Comparison of ENCODE assay signal across 16 mouse cellular contexts in genomic region chr3:134895831-134896230, GRCm38 (mm10).
"Had no signal": no experiment of that assay in that cellular context is flagged by ENCODE, and none has a peak within 500 bp of the region (broad histone marks: within the 10 kb centered on the region; RNA-seq: fewer than 3 reads in every experiment).

No protein-coding gene starts in this region.

- H3K27ac ChIP-seq: neural tube, embryonic 13.5 days; neural tube, embryonic 15.5 days; stomach, embryonic 15.5 days; stomach, postnatal 0 days had no signal

- H3K4me1 ChIP-seq: neural tube, embryonic 13.5 days; neural tube, embryonic 15.5 days; stomach, embryonic 15.5 days had no signal

- H3K9ac ChIP-seq: neural tube, embryonic 13.5 days; neural tube, embryonic 15.5 days; stomach, embryonic 15.5 days had no signal

- H3K4me2 ChIP-seq: neural tube, embryonic 13.5 days; neural tube, embryonic 15.5 days; stomach, embryonic 15.5 days had no signal

- H3K4me3 ChIP-seq: neural tube, embryonic 13.5 days; neural tube, embryonic 15.5 days; stomach, embryonic 15.5 days had no signal

- H3K9me3 ChIP-seq: neural tube, embryonic 15.5 days; stomach, embryonic 15.5 days had no signal

- H3K27me3 ChIP-seq: neural tube, embryonic 13.5 days; neural tube, embryonic 15.5 days; stomach, embryonic 15.5 days had no signal

- DNase-seq: retina, postnatal 1 day; right cerebral cortex, adult 18-20 months; right cerebral cortex, postnatal 14 days; right cerebral cortex, postnatal 25 days; right cerebral cortex, postnatal 4 days; spleen, adult 18-20 months; thymus, adult 18-20 months; thymus, adult 2 months; thymus, postnatal 14 days; thymus, postnatal 25 days; thymus, postnatal 36 days; thymus, postnatal 4 days had no signal

- H3K36me3 ChIP-seq: neural tube, embryonic 13.5 days; neural tube, embryonic 15.5 days; stomach, embryonic 15.5 days had no signal
